Mouse (Mus musculus) embryonic facial prominence, embryonic 10.5 days (tissue): Measurements from ENCODE around the gene Rnf208. TPM values are rescaled to one million over a fixed set of nuclear protein-coding genes. Genes with fewer than 3 reads are reported as not detected.
A peak's percentile ranks its signal among the peaks of the same experiment; 100 is the strongest.

Experiments used
- DNase-seq: peaks from one replicate; pipeline ENCODE4 v3.0.0-alpha.2; 2017; ENCODE audit warnings: low spot score
- H3K27ac ChIP-seq: fragments of 300-500 bp; sonication (generic); replicated peaks from 2 replicates; pipeline ENCODE4 v1.5.1; 2016; ENCODE audit warnings: mild to moderate bottlenecking
- H3K27me3 ChIP-seq: fragments of 300-500 bp; sonication (generic); replicated peaks from 2 replicates; pipeline ENCODE4 v1.6.1; 2016; ENCODE audit warnings: low read depth, mild to moderate bottlenecking; ENCODE audit not compliant: poor library complexity, severe bottlenecking
- H3K36me3 ChIP-seq: fragments of 300-500 bp; sonication (generic); replicated peaks from 2 replicates; pipeline ENCODE4 v1.6.1; 2016; ENCODE audit warnings: mild to moderate bottlenecking, moderate library complexity
- H3K4me1 ChIP-seq: fragments of 300-500 bp; sonication (generic); 2 replicates; pipeline ENCODE4 v1.6.1; 2016
- H3K4me3 ChIP-seq: fragments of 300-500 bp; sonication (generic); 2 replicates; pipeline ENCODE4 v1.5.1; 2016; ENCODE audit warnings: mild to moderate bottlenecking, moderate library complexity
- H3K9me3 ChIP-seq: fragments of 300-500 bp; sonication (generic); 2 replicates; pipeline ENCODE4 v1.6.1; 2016; ENCODE audit warnings: mild to moderate bottlenecking
- WGBS: fragments of 180-500 bp; shearing (Covaris S2); methylation state at CpG from one replicate; pipeline ENCODE4 v1.1.7; 2016; 5-methylcytosine and 5-hydroxymethylcytosine counted together
- polyA plus RNA-seq: library from polyadenylated mRNA; unstranded; fragments of >200 nt; fragmentation: Nextera tagmentation; extraction: Ambion mirVana; gene quantifications from 2 replicates; pipeline ENCODE4 v1.2.1, GENCODE M21; 2016

Gene Rnf208
- polyA plus RNA-seq, 1 experiment from 2014 or later: 15.1 TPM

DNA sequence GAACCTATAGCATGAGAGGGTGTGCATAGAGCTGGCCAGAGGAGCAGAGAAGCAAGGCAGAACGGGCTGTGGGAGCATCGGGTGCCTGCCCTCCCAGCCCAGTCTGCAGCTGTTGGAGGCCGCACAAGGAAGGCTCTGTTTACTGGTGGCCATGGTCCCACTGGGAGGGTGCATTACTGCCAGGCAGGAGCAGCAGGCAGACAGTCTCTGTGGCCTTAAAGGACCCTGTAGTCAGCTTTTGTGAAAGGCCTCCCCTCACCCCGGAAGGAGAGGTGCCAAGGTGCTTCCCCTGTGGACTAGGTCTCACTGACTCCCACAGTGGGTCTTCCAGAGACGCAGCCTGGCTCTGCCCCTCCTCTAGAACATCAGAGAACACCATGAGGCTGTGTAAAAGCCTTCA, 15.2 kb upstream of the Rnf208 start:
- Histone ChIP-seq H3K4me3 (no peak overlapping the region), H3K4me1 (peaks cover 29% of the 10 kb centered on the region), H3K9me3 (no peaks in the 10 kb centered on the region), H3K36me3 (peaks cover 18% of the 10 kb centered on the region), H3K27ac (peak overlapping the region; percentile 7; the same call in 1 of the 2 replicates), H3K27me3 (peaks cover 18% of the 10 kb centered on the region)
- DNase-seq: no peak
- WGBS: 76% methylated on average over 5 of the region's 5 CpGs

DNA sequence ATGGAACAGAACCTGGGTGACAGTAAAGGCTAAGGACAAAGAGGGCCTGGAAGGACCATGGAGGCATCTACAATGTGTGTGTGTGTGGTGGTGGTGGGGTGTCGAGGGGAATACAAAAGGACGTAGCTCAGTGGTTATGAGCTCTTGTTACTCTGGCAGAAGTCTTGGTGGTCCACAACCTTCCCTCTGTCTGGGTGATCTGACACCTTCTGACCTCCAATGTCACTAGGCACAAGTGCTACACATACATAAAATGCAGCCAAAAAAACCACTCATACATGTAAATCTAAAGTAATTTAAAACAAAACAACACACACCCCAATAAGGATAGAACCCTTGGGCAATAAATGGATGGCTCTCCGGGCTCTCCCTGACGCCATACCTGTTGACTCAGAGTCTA, 14.6 kb upstream of the Rnf208 start:
- no peak overlapping the region for H3K27ac ChIP-seq
- H3K27me3 ChIP-seq: peaks cover 24% of the 10 kb centered on the region
- peaks cover 29% of the 10 kb centered on the region for H3K4me1 ChIP-seq
- WGBS: 93% methylated on average over 4 of the region's 4 CpGs
- no peak for DNase-seq
- peaks cover 12% of the 10 kb centered on the region for H3K36me3 ChIP-seq
- no peaks in the 10 kb centered on the region for H3K9me3 ChIP-seq
- no peak overlapping the region for H3K4me3 ChIP-seq

DNA sequence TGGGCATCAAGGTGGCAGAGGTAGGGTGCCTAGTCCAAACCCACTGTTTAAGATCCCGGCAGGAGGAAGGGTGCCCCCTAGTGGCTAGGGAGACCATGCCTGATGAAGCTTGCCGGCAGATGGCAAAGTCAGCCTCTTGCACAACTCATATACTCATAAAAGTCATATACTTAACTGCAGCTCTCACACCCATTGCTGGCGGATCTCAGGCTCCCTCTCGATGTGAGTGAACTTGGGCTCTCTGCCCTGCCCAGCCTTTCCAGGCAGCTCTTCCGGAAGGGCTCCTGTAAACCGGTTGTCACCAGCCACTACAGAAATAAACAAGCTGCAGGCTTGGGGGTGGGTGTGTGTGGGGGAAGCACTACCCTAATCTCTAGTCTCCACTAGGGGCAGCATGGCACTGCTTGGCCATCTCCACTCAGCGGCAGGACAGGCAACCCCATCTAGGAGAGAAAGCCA, 13.6 kb upstream of the Rnf208 start:
- Histone ChIP-seq H3K4me1 (peaks cover 25% of the 10 kb centered on the region), H3K9me3 (no peaks in the 10 kb centered on the region), H3K27me3 (peaks cover 25% of the 10 kb centered on the region), H3K4me3 (peak overlapping the region; percentile 45), H3K27ac (peak overlapping the region; percentile 77), H3K36me3 (peaks cover 3% of the 10 kb centered on the region)
- under 1% methylated on average over 7 of the region's 7 CpGs for WGBS
- DNase-seq: peak; percentile 86

DNA sequence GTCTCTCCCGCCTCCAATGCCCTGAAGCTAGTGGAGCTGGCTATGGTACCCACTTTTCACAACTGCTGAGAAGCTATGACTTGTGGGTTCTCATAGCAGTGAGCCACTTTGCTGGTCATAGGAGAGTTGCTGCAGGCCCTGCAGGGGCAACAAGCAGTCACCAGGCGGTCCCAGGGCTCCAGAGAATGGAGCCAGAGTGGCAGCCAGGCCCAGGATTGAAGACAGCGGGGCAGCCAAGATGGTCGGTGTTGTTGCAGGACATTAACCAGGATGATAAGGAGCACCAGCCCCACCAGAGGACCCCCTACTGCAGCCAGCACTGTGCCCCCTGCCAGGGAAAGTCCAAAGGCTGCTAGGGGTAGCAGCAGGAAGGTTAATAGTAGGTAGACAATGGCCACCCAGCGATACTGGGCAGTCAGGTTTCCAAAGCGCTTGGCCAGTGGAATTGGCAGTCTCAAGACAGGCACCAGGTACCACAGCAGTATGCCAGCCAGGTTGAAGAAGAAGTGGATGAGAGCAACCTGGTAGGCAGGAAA, 13.0 kb upstream of the Rnf208 start:
- H3K36me3 ChIP-seq: no peaks in the 10 kb centered on the region
- no peak for DNase-seq
- H3K27ac ChIP-seq: peak overlapping the region; percentile 77
- peak overlapping the region; percentile 45 for H3K4me3 ChIP-seq
- H3K4me1 ChIP-seq: peaks cover 21% of the 10 kb centered on the region
- WGBS: 69% methylated on average over 6 of the region's 6 CpGs
- H3K9me3 ChIP-seq: no peaks in the 10 kb centered on the region
- peaks cover 25% of the 10 kb centered on the region for H3K27me3 ChIP-seq

DNA sequence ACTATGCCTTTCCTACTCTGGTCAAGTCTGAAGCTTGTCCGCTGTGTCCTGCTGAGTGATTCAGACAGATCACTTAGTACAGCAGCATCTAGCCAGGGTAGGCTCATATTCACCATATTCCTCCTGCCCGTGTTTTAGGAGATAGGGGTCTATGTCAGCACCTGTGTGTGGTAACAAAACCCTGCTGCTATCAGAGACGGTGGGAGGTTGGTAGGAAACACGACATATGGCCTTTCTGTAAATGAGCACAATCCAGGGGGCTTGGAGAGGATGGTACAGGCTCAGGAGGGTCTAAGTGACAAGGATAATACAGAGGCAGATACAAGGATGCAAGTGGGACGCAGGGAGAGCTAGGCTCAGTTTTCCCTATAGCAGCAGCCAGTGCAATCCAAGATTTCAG, 12.5 kb upstream of the Rnf208 start:
- Histone ChIP-seq H3K36me3 (no peaks in the 10 kb centered on the region), H3K27ac (no peak overlapping the region)
- no peak for DNase-seq

DNA sequence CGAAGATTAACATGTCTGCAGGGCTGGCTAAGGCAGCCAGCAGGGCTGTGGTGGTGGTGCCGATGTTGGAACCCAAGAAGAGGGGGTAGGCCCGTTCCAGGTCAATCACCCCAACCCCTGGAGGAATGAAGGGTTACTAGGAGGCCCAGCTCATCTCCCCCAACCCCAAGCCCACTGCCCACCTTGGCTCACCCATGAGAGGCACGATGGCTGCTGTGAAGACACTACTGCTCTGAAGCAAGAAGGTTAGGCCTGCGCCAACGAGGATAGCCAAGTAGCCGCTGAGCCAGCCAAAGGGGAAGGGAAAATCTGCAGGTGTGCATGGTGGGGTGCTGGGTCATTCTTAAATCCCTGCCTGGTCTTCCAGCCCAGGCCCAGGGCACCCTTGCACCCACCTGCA, 11.5 kb upstream of the Rnf208 start:
- H3K27me3 ChIP-seq: peaks cover 31% of the 10 kb centered on the region
- no peaks in the 10 kb centered on the region for H3K9me3 ChIP-seq
- DNase-seq: no peak
- peaks cover 17% of the 10 kb centered on the region for H3K4me1 ChIP-seq
- H3K36me3 ChIP-seq: no peaks in the 10 kb centered on the region
- no peak overlapping the region for H3K27ac ChIP-seq
- WGBS: 89% methylated on average over 7 of the region's 7 CpGs
- no peak overlapping the region for H3K4me3 ChIP-seq

More for the DNA sequence above, 12.5 kb upstream of the Rnf208 start:
- no peak overlapping the region for H3K4me3 ChIP-seq
- H3K9me3 ChIP-seq: no peaks in the 10 kb centered on the region
- H3K4me1 ChIP-seq: peaks cover 21% of the 10 kb centered on the region
- 78% methylated on average over 5 of the region's 5 CpGs for WGBS
- H3K27me3 ChIP-seq: peaks cover 28% of the 10 kb centered on the region

DNA sequence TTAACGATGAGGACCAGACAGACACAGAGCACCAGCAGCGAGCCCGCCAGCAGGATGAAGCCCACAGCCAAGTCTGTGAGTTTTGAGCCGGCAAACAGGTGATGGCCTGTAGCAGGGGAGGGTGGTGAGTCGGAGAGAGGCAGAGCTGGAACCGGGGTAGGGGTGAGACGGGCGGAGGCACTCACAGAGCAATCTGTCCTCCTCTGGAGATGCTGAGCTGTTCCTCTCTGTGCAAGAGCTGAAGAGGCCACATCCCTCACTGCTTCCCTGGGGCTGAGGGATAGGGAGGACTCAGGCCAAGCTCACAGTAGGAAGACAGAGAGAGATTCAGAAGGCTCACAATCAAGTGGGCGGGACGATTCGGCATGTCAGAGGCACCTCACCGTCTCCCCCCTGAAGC, 11.0 kb upstream of the Rnf208 start:
- Histone ChIP-seq H3K4me1 (peaks cover 12% of the 10 kb centered on the region), H3K27me3 (peaks cover 31% of the 10 kb centered on the region), H3K4me3 (no peak overlapping the region), H3K27ac (no peak overlapping the region), H3K36me3 (no peaks in the 10 kb centered on the region), H3K9me3 (no peaks in the 10 kb centered on the region)
- DNase-seq: no peak
- 53% methylated on average over 12 of the region's 12 CpGs for WGBS

DNA sequence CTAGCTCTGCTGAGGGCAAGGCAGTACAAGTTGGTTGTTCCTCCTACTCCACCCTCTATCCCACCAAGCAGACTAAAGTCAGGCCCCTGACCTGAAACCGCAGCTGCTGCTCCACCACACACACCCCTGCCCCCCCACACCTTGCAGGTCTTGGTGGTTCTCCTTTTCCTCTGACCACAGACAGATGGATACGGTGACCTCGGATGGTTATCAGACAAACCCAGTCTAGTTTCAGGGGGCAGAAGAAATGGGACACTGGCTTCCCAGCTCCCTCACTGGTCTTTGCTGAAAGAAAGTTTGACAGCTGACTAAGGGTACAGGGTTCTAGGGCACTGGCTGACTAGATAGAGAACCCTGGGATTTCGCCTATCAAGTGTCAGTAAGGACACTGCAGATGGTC, 8.6 kb upstream of the Rnf208 start:
- peaks cover 13% of the 10 kb centered on the region for H3K4me1 ChIP-seq
- H3K9me3 ChIP-seq: no peaks in the 10 kb centered on the region
- no peak overlapping the region for H3K4me3 ChIP-seq
- no peaks in the 10 kb centered on the region for H3K36me3 ChIP-seq
- H3K27me3 ChIP-seq: peaks cover 31% of the 10 kb centered on the region
- 84% methylated on average over 4 of the region's 4 CpGs for WGBS
- DNase-seq: no peak
- no peak overlapping the region for H3K27ac ChIP-seq

DNA sequence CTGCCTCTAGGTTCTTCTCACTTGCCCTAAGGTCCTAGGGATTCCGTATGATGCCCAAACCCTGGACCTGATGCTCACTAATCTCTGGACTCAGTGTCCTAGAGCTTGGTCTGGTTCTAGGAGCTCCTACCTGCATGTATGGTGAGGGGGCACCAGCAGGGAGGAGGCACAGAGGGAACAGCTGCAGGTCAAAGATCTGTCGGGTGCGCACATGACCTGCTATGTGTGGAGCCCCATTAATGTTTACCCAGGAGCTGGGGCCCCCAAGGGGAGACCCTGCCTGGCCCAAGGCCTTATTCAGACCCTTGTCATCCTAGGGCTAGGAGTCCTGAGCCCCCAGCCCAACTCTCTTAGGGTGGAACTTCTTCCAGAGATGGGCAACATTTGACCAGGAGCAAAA, 8.0 kb upstream of the Rnf208 start, which contains the start of gene Slc34a3:
Slc34a3 (minus strand) TSS at position 315 of the 400 bp plus-strand sequence.
- H3K27ac ChIP-seq: no peak within 1 kb of the TSS
- H3K36me3 ChIP-seq: no peaks in the 10 kb centered on the region
- H3K27me3 ChIP-seq: peaks cover 35% of the 10 kb centered on the region
- H3K9me3 ChIP-seq: no peaks in the 10 kb centered on the region
- WGBS: 86% methylated on average over 3 of the region's 3 CpGs
- H3K4me3 ChIP-seq: no peak within 1 kb of the TSS
- H3K4me1 ChIP-seq: peaks cover 6% of the 10 kb centered on the region
- no peak for DNase-seq

DNA sequence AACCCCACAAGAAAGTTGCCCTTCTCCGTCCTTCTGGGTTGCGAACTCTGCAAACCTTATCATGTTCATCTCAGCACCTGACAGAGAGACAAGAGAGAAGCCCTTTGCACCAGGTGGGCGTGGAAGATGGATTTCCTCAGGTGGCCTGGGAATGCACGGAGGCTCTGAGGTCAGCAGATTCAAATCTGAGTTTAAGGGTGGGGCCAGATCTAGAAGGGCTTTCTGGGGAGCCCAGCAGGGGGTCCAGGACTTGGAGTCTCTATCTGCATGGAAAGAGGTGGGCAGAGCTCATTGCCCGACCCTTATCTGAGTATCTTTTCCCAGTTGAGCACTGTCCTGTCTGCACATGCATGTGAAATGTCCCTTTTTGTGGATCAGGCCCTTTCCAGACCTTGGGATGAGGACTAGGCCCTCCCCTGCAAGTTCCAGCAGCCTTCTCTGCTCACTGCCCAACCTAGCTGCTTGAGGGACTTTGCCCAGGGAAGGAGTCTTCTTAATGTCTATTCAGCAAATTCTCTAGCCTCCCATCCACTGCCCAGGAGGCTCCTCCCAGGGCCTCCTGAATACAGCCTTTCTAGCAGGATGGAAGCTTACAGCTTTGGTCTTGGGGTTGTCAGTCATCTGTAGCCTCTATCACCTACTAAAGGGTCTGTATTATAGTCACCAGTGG, 7.4 kb upstream of the Rnf208 start:
- Histone ChIP-seq H3K36me3 (no peaks in the 10 kb centered on the region), H3K9me3 (no peaks in the 10 kb centered on the region), H3K27me3 (peaks cover 39% of the 10 kb centered on the region), H3K4me3 (no peak overlapping the region), H3K4me1 (peaks cover 5% of the 10 kb centered on the region; the same call in 1 of the 2 replicates), H3K27ac (no peak overlapping the region)
- WGBS: 73% methylated on average over 5 of the region's 5 CpGs
- no peak for DNase-seq

DNA sequence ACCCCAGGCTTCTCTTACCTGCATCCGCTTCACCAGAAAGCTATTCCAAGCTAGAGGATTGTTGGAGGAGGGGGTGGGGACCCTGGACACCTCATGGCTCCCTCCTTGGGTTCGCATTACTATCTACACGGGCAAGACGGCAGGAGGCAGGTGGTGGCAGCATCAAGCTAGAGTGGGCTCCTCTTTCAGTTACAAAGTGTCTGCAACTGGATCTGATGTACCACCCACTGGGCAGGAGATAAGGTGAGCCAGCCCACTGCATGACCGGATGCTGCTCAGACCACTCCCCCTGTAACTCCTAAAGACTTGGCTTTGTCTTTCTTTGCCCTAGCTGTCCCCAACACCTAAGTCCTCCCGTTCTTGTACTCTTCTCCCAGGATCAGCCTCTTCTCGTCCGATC, 5.4 kb upstream of the Rnf208 start, which contains the start of gene Rnf224:
Rnf224 (minus strand) TSS at position 174 of the 400 bp plus-strand sequence.
- DNase-seq: no peak
- Histone ChIP-seq H3K36me3 (no peaks in the 10 kb centered on the region), H3K4me3 (no peak within 1 kb of the TSS), H3K4me1 (peaks cover 20% of the 10 kb centered on the region), H3K9me3 (no peaks in the 10 kb centered on the region), H3K27ac (no peak within 1 kb of the TSS), H3K27me3 (peaks cover 36% of the 10 kb centered on the region)
- WGBS: 32% methylated on average over 8 of the region's 8 CpGs

DNA sequence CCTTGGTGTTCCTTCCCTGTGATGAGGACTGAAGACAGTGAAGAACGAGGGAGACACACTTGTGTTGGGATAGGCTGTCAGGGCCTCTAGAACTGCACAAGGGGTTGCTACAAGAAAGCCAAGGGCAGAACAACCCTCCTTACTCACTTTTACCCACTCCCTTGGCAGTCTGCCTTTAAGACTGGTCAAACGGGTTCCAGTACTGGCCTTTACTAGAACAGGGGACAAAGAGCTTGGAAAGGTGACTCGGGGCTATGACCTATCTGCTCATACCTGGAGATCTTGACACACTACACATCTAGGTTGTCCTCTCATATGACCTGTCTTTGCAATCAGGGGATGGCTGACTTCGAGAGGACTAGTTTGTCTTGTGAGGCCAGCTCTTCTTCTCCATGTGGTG, 4.5 kb upstream of the Rnf208 start:
- H3K4me3 ChIP-seq: no peak overlapping the region
- H3K27me3 ChIP-seq: peaks cover 36% of the 10 kb centered on the region
- H3K9me3 ChIP-seq: no peaks in the 10 kb centered on the region
- WGBS: 67% methylated on average over 4 of the region's 4 CpGs
- H3K36me3 ChIP-seq: no peaks in the 10 kb centered on the region
- H3K4me1 ChIP-seq: peaks cover 29% of the 10 kb centered on the region
- DNase-seq: no peak
- H3K27ac ChIP-seq: no peak overlapping the region

DNA sequence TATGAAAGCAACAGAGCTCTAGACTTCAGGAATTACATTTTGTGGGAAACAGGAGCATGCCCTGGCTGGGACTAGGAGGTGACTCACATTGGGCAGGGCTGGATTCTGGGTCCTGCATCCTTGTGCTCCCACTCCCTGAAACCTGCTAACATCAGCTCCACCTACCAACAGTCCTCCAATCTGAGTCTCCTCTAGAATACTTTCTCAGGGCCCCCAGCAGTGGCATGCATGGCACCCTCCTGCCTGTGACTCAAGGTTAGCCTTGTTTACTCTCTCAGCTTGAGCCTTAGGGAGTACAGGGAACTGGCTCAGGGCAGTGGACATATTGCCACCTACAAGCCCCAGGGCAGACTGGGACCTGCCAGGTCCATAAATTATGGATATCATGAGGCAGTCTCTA, 3.9 kb upstream of the Rnf208 start:
- Histone ChIP-seq H3K27ac (no peak overlapping the region), H3K27me3 (peaks cover 42% of the 10 kb centered on the region), H3K4me1 (peaks cover 35% of the 10 kb centered on the region), H3K36me3 (no peaks in the 10 kb centered on the region), H3K4me3 (no peak overlapping the region), H3K9me3 (no peaks in the 10 kb centered on the region)
- no peak for DNase-seq
